Mouse (Mus musculus): ENCODE results near the gene Nav2.

The Nav2 gene

DNA sequence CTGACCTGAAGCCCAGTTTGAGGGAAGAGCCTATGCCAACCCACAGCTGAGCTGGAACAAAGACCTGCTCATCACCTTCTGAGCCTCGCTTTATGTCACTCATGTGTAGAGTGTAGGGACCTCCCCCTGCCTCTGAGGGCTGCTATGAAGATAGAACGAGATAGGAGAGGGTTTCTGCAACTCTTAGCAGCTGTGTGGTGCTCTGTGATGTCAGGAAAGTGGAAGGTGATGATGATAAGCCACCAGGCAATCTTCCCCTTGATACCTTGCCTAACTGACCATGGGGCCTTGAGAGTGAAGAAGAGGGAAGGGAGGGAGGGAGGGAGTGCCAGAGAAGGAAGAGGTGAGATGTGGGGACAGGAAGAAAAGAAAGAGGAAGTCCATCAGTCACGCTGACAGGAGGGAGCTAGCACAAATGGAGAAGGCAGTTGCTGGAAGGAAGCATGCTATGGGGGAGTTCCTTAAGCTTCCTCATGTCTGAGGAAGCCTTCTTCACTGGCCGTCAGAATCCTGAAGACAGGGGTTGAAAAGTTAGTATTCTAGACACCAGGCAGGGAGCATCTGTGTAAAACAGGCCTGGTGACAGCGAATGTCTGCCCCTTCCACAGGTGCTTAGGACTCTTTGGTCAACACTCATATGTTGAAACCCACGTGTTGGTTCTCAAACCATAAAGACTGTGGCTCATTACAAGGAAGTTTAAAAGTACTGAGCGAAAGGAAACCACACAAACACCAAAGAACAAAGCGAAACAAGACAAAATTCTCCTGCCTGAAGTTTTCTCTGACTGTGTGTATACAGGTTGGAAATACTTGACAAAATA, at the start of gene Nav2:
Gene Nav2 (plus strand): TSS at position 196 of the 821 bp plus-strand sequence.
- no peak for DNase-seq (ENCODE audit: low spot score)

DNA sequence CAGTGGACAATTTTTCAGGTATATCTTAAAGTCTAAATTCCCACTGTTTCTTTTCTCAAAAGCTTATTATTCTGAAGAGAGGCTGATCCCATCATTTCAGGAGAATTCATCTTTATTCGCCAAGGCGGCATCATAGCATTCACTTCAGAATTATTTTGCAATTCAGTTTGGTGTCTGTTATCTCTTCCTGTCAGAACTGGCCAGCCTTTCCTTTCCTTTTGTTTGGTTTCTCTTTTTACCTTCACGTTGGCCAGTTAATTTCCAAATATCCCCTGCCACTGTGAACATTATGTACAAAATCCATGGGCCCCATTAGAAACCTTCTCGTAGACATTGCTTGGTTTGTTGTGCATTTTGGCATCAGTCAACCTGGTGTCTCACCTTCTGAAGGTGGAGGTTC, 49.2 kb upstream of the Nav2 start:
- DNase-seq (ENCODE audit: low spot score), result no peak

DNA sequence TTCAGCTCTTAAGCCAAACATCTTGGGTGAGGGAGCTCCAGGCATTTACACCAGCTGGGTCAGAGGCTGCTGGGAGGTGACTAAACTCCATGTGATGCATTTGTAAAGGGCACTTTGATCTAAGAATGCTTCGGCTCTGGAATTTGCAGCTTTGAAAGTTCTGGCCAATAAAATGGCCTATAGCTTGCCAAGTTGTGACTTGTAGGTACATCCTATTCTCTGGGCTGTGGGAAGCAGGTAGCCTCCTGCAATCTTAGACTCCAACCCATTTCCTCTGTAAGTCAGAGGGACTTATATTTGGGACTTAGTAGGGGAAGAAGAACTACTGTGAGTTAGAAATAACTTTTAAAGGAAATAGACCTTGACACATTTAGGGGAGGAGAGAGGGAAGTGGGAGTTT, 47.6 kb upstream of the Nav2 start:
- DNase-seq (ENCODE audit: low spot score), result no peak

DNA sequence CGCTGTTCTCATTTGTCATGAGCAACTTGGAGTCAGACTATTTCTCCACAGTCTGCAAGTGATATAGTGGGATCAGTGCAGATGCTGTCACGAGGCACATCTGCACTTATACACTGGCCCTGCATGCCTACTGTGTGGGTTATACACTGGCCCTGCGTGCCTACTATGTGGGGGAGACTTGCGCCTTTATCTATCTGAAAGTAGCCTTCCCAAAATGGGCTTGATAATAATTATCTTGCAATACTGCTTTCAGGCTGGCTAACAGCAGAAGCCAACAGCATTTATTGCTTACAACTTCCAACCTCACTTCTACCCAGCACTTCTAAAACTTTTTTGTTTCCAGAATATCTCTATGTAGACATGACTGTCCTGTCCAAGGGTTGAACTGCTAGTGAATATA, 46.7 kb upstream of the Nav2 start:
- no peak for DNase-seq (ENCODE audit: low spot score)

DNA sequence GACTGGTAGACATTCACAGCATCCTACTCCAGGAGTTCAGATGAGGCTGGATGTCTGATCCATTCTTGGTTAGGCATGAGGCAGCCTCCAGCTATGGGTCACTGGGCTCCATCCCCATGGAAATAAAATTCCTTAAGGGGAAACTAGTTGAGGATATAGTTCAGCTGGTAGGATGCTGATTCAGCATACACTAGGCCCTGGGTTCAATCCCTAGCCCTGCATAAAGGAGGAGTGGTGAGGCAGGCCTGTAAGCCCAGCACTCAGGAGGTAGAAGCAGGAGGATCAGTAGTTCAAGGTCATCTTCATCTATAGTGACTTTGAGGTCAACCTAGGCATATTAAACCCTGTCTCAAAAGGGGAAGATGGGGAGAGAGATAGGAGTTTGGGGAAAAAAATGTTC, 44.3 kb upstream of the Nav2 start:
- DNase-seq (ENCODE audit: low spot score), result no peak

DNA sequence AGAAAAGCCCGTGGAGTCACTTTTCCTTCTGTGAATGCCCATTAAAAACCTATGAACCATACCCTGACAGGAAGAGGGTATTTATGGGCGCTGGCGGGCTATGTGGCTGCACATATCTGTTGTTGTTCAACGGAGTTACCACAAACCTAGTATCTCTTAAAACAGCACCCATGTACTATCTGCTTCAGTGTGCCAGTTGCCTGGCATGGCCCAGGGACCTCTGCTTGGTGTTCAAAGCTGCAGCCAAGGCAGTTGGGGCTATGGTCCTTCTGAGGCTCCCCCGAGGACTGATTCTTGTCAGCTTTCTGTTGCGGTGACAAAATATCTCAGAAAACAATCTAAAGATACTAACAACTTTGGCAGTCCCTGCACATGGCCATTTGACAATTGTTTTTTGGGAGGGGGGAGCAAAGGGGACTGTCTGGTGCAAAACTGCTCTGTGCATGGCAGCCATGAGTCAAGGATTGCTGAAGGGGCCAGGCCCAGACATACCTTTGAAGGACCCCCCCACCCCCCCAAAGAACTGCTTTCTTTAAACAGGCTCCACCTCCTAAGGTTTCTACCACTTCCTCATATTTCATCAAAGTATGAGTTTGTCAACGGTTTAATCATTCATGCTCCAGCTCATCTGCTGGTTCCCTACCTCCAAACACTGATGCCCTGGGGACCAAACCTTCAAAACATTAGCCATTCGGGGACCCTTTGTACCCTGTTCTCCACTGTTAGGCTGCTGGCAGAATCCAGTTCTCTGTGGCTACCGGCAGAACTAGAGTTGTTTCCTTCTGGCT, 43.7 kb upstream of the Nav2 start:
- no peak for DNase-seq (ENCODE audit: low spot score)

DNA sequence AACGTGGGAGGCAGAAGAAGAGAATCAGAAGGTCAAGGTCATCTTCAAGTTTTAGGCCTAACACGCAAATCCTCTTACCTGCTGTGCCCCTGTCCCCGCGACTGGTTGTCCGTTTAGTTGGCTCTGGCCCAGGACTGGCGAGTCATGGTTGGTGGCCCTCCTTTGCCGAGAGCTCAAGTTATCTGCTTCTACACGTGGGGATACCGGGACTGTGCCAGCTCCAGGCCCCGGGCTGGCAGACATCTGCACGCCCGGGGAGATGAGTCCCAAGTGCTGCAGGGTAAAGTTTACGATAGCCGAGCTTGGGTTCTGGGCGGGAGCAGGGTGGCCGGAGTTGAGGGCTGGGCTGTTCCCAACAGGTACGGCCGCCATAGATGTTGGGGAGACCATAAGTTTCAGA, 40.9 kb upstream of the Nav2 start:
- no peak for DNase-seq (ENCODE audit: low spot score)

DNA sequence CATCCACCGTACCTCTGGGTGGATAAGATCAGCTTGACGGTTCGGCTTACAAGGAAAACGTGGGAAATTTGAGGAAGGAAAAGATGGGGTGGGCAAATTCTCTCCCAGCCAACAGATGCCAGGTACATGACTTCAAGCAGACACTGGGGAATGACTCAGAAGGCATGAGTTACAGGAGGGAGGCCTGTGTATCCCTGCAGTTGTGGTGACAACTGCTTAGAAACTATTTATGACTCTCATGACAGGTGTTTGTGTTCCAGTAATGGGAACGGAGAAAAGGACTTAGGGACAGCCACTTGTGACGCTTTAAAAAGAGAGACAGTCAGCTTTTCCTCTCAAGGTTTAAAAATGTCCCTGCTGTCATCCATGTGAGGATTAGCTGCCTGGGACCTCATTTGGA, 38.4 kb upstream of the Nav2 start:
- no peak for DNase-seq (ENCODE audit: low spot score)

DNA sequence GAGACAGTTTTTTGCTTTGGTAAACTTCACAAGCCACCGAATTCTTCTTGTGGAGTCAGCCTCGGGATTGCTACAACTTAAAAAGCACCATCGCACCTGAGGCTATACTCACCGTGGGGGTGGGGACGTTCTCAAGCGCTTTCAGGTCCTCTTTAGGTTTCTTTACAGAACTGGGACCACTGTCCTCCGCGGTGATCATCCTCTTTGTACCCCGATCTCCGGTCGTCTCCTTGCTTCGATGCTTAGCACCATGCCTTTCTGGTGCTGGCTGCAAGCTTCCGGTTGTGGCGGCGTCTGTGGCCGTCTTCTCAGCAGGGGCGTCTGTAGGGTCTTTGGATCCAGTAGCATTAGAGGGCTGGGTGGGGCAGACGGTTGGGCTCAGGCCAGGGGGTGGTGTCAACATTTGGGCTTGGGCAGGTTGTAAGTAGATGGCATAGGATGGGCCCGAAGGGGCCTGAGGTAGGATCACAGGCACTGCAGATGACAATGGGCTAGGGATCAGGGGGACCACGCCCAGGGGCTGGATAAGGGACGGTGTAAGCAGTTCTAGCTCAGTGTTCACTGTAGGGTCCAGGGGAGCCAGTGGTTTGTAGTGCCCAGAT, 37.8 kb upstream of the Nav2 start:
- no peak for DNase-seq (ENCODE audit: low spot score)

DNA sequence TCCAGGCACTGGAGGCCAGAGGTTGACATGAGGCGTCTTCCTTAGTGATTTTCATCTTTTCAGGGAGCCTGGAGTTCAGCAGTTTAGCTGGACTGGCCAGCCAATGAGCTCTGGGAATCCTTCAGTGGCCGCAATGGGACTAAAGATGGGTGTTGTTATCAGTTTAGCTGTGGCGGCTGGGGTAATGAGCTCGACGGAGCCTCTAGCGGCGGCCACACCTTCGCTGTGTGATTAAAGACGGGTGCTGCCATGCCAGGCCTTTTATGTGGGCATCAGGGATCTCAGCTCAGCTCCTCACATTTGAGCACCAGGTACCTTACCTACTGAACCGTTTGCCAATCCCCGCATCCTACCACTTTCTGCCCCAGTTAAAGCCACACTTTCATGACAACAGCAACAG, 37.2 kb upstream of the Nav2 start:
- DNase-seq (ENCODE audit: low spot score), result no peak

DNA sequence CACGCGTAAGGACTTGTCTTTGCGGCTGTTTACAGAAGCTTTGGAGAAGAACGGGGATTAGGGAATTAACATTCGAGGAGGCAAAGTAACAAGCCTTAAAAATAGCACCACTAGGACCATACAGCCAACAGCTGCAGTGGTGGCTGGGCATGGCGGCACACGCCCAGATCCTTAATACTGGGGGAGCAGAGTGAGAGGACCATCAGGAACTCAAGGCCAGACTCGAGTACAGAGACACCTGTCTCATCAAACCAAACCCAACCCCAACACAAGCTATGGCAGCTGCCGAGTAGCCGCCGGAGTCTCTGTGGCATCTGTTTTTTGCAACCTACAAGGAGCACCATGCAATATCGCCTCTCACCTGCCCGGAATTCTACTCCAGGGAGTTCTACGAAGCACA, 33.4 kb upstream of the Nav2 start:
- DNase-seq (ENCODE audit: low spot score), result no peak

DNA sequence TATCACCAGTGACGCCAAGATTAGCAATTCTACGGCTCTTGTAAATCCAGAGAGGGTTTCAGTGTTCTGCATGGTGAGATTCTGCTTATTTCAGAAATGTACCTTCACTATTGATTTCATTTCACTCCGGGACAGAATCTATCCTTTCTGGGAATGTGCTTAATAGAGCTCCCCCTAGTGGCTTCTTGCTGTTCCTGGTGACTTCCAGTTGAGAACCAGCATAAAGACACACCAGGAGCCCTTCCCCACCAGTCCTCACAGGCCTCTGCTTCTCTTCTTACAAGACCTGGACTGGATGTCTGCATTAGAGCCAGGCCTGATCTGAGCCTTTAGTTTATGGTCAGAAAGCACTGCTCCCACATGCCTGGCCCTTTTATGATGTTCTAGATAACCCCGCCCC, 32.0 kb upstream of the Nav2 start:
- no peak for DNase-seq (ENCODE audit: low spot score)

DNA sequence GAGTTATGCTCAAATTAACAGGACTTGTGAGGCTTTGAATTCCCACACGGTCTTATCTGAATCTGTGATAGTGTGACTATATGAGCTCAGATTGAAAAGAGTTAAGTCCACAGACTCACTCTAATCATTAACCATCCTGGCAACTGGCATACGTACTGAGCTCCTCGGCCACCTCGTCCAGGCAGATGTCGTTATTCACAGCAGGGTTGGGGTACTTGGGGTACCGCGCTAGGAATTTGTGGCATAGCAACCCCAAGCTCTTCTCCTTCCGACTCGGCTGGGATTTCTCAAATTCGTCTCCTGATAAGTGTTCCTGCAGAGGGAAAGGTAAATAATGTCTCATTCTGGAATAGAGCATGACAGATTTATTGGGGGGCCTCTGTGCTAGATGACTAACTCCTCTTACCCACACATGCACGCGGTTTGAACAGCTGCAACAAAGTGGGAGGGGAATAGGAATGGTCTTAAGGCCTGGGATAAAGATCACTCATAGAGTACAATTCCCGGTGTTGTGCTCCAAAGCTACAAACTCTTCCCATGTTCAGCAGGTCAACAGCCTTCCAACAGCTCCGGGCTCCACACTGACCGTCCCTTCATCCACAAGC, 30.6 kb upstream of the Nav2 start:
- DNase-seq (ENCODE audit: low spot score), result no peak

DNA sequence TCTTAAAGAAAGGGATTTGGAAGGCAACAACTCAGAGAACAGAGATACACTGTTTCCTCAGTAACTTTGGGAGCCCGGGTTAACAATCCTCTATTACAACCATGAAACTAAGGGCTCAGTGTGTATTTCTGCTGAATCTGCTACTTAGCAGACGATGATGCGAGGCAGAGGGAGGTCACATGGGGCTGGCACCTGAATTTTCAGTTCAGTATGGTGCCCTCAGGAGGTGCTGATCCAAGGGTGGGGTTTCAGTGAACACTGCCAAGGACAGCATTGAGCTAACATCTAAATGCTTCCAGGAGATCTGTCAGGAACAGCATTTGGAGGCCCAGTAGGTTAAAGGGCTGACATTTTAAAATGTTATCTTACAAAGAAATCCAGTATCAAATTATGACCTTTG, 28.9 kb upstream of the Nav2 start:
- DNase-seq (ENCODE audit: low spot score), result no peak

DNA sequence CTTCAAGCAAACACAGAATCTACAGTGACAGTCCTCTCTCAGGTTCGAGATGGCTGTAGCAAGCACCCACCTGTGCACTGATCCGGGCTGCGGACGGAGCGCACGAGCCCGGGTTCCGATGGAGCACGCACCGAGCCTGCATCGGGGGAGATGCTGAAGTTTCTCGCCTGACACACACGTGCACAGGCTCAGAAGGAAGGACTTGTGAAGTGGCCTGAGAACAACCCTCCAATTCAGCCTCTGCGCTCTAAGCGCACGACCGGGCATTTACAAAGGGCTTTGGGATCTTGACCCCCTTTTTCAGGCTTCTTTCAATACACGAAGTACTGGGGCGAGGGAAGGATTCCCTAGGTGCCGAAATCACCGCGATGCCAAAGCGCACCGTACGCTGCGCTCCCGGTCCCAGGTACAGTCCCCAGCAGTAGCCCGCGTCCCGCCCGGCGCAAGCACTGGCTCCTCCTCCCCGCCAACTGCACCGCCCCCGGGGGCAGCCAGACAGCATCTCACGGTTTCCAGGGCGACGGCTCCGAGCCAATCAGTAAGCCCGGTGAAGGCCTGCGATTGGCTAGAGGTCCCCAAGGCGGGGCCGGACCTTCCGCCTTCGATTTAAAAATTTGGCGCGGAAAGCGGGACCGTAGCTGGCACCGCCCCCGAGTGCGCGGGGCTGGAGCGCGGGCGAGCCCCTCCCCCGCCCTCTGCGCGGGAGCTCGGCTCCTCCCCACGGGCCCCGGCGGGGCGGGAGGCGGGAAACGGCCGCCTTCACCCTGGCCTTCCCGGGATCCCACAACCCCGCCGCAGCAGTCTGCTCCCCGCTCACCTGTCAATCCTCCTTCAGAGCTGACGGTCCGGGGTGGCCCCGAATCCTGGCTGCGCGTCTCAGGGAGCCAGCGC, 27.7 kb upstream of the Nav2 start:
- DNase-seq (ENCODE audit: low spot score), result peak; percentile 95

DNA sequence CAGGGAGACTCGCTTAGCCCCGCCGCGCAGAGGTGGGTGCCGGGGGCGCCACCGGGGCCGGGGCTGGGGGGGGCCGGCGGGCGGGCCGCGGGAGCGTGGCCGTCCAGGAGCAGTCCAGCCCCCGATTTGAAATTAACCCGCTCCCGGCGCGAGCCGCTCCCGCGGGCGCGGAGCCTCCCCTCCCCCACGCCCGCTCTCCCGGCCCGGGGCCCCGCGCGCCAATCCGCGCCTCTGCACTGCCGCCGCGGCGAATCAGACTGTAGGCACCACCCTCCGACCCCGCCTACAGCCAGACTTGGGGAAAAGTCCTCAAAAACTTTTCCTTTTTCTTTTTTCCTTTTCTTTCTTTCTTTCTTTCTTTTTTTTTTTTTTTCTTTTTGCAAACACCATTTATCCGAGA, 27.0 kb upstream of the Nav2 start, which contains the start of gene E2f8:
Gene E2f8 (minus strand): TSS at position 111 of the 400 bp plus-strand sequence.
- DNase-seq (ENCODE audit: low spot score), result peak; percentile 74

DNA sequence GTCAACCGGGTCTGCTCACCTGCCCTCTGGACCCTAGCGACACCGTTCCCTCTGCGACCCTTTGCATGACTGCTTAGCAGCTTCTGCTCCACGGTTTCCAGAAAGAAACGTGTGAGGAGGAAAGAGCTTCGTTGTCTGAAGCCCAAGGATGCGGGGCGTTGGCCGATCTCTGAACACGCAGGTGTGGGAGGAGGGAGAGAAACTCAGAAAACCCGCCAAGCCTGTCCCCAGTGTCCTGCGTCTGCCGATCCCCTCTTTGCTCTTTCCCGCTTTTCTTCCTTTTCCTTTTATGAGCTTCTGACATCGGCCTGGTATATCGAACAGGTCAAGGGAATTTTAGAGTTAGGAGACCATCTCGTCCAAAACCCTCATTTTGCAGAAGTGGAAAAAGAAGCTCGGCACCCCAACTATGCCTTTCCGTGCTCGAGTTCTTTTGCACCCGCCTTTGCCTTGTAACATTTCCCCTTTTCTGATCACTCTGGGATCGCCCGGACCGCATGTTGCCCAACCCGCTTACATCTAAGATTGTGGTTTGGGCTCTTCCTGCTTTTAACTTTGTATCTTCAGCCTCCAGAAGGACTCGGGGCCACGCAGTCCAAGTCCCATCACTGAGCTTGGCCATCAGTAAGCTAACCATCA, 26.4 kb upstream of the Nav2 start:
- DNase-seq (ENCODE audit: low spot score), result peak; percentile 18

DNA sequence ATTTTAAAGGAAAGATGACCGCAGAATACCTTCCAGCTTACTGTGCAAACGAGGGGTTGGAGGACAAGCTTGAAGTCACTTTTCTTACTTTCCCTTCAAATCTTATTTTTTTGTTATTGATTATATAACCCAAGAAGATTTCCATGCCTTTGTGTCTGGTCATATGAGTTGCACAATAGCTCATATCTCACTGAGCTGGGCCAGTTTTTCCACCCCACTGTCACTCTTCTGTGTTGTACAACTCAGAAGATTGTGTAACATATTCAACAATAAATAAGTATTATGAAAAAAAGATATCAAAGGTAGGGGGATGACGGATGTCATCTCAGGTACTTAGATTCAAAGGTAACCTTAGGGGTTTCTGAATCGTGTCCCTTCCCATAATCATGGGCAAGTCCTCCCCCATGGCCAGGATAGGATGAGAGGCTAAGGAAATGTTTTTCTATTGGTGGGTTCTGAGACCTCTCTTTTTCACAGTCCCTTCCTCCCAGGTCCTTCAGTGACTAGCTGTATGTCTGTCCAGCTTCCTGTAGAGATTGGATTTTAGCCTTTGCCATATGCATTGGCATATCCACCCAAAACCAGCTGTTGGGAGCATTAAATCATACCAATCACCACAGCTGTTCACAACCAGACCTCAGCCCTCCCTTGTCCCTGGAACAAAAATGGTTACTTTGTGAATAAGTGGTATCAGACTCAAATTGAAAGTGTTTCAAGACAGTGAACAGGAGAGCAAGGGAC, 24.8 kb upstream of the Nav2 start:
- no peak for DNase-seq (ENCODE audit: low spot score)

DNA sequence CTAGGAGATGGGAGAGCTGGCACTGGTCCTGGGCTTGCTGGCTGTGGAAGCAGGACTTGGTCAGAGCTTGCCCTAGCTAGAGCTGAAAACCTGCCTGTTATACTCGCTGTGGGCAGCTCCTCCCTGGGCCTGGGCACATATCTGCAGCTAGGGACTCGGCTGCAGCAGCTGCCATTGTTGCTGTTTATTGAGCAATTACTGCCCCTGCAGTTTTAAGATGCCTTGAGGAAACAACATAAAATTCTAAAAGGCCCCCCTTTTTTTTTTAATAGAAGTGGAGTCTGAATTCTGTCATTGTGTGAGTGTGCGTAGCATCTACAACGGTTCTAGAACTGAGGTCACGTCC, 24.3 kb upstream of the Nav2 start:
- peak; percentile 38 for DNase-seq (ENCODE audit: low spot score)

DNA sequence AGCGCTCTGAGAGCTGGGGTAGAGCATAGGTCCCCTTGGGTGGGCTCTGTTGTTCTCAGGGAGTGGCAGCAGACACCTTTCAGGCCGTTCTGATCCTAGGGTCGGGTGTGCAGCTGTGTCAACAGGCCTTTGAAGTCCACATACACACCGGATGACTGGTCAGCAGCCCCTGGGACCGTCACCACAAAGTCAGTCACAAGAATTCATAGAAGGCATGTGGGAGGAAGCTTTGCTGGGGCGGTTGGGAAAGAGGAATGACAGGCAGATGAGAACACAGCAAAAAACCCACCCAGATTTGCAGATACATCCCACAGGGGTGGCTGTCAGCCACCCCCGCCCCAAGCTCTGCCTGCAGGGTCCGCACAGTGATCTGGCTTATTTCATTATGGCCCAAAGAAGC, 20.5 kb upstream of the Nav2 start:
- DNase-seq (ENCODE audit: low spot score), result no peak

DNA sequence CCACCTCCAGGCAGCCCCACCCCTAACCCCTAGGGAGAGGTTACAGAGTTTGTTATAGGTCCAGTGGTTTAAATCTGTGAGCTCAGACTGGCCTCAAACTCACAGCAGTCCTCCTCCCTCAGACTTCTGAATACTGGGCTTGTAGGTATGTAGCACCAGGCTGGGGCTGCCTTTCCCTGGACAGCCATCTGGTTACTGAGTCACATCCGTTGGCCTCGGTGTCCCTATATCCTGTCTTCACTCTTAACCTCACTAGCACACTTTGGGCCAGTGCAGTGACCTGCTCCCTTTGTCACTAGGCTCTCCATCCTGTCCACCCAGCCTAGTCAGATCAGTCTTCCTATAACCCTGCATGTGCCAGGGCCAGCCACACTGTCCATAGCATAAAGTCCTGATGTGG, 19.8 kb upstream of the Nav2 start:
- no peak for DNase-seq (ENCODE audit: low spot score)

Data from testis, postnatal 14 days (tissue).